Mouse (Mus musculus): Measurements from ENCODE around the gene Ccdc84.
"Not testable (repeated sequence)": the region's sequence is repeated elsewhere in the genome, so short reads cannot be mapped to it uniquely, and the experiment has no call there.

Ccdc84 gene

DNA sequence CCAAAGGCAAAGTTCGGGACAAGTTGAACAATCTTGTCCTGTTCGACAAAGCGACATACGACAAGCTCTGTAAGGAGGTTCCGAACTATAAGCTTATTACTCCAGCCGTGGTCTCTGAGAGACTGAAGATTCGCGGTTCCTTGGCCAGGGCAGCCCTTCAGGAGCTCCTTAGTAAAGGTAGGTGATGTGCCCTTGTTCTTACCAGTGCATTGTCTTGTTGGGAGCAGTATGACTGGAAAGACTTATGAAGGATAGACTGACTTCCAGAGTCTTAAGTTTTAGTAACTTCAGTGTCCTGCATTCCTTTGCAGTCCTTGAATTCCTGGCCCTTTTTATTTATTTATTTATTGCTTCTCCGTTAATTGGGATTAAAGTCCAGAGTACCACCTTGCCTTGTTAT lies 9.7 kb downstream of the Ccdc84 start:
- DNase-seq (ENCODE audit: low spot score), result not testable (repeated sequence)

DNA sequence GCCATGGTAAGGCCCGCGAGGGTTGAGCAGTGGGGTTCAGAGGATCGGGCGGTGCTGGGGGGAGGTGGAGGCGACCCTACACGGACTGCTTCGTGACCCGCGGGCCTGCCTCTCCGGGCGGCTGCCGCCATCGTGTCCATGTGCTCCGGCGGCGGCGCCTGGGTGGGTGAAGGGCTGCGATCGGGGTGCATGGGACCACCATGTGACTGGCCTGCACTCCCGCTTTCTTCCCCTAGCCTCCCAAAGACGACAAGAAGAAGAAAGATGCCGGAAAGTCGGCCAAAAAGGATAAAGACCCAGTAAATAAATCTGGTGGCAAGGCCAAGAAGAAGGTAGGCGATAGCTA lies 10.6 kb downstream of the Ccdc84 start:
- DNase-seq (ENCODE audit: low spot score), result no peak

DNA sequence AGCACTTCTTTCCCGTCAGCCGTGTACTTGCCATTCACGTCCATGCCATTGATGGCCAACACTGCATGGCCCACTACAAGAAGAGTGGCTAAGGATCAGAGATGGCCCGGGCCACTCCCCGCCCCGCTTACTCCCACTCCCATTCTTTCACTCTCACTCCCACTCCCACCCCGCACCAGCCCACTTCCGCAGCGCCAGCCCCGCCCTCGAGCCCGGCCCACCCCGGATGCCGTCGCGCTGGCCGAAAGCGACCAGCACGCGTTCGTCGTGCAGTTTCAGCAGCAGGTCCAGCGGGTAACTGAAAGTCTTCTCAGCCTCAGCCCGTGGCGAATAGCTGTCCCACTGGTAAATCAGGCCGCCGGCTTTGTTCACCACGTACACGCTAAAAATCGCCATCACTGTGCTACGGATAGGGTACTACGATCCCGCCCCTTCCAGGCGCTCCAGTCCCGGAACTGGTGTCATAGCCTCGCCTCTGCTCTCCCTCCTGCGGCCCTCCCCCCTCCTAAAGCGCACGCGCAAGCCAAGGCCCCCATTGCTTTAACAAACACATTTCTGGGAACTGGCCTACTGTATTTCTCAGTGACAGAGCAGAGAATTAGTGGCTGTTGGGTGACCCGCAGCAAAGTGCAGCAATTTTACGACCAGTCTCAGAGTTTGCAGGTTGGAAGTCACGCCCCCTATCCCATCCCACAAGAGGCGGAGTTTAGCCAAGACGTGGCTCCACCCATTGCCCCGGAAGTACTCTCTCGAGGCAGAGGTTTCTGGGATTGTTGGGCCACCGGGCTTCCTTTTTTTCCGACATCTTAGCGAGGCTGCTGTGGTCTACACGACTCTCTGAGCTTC lies 11.2 kb downstream of the Ccdc84 start, which contains the start of the genes Rps25 and Trappc4:
Rps25 (plus strand) TSS at position 234 of the 846 bp plus-strand sequence.
Trappc4 (minus strand) TSS at position 695 of the 846 bp plus-strand sequence.
- peak; percentile 91 for DNase-seq (ENCODE audit: low spot score)

DNA sequence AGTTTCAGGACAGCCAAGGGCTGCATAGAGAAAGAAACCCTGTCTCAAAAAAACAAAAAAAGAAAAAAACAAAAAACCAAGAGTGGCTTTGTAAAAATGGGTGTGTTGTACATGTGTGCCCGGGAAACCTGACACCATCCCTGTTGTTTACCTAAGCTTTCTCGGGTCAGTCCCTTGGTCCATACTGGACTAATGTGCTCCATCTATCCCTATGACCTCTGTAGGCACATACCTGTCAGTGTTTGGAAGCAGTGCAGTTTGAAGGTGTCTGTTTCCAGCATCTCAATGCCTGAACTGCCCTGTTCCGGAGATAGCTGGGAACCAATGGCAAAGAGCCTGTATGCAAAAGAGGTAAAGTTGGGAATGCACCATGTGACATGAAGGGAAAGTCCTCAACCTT lies 13.4 kb downstream of the Ccdc84 start:
- no peak for DNase-seq (ENCODE audit: low spot score)

DNA sequence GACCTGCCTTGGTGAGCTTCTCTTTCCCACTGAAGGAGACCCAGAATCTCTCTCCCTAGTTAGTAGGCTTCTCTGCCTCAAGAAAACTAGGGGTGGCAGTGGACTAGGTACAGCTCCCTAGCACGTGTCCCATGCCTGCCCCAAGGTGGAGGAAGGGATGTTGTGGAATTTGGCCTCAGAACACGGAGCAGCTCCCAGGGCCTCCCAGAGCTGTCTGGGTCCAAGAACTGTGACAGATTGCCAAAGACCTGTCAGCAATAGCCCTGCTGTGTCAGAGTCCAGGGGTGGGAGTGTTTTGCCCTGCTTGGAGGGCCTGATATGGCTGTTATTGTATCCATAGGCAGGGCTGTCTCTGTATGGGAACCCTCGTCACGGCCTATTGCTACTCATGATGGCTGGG lies 17.3 kb downstream of the Ccdc84 start:
- DNase-seq (ENCODE audit: low spot score), result no peak

DNA sequence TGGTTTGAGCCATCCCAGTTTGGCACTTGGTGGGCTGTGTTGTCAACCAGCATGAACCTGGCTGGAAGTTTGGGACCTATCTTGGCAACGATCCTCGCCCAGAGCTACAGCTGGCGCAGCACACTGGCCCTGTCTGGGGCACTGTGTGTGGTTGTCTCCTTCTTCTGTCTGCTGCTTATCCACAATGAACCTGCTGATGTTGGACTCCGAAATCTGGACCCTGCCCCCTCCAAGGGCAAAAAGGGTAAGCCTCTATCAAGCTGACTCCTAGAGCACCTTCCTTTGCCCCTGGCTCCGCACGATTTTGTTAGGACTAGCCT lies 18.6 kb downstream of the Ccdc84 start:
- no peak for DNase-seq (ENCODE audit: low spot score)

DNA sequence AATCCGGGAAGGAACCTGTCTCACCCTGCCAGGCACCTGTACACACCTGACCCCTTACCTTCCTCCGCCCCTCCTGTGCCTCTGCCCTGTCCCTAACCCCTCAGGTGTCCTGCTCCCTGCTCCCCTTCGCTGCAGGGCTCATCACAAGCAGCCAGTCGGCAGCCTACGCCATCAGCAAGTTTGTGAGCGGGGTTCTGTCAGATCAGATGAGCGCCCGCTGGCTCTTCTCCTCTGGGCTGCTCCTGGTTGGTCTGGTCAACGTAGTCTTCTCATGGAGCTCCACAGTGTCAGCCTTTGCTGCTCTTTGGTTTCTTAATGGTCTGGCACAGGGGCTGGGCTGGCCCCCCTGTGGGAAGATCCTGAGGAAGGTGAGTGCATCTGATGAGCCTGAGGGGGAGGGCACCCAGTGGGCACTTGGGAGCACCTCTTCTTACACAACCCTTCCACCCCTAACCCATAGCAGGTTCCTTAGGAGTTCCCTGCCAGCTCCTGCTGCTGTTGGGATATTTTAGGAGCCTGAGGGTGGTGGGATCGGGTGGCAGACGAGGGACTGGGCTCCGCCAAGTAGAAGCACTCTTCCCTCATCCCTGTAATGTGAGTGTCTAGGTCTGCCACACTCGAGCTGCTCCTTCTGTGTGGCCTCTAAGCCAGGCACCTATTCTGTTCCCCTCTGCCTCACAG lies 19.1 kb downstream of the Ccdc84 start:
- DNase-seq (ENCODE audit: low spot score), result no peak

DNA sequence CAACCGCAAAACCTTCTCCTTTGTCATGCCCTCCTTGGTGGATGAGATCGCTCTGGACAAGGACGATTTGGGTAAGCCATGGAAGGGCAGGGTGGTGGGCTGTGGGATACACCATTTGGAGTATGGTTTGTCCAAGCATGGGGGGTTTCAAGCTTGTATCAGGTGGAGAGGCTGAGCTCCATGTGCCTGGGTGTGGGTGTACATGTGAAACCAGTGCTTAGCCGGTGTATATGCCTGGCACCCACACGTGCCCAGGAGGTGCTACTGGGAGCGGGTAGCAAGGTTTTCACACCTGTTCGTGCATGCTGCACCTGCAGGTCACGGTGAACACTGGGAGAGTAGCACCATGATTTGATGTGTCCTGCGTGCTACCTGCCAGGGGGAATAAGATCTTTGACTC lies 19.8 kb downstream of the Ccdc84 start:
- DNase-seq (ENCODE audit: low spot score), result no peak

DNA sequence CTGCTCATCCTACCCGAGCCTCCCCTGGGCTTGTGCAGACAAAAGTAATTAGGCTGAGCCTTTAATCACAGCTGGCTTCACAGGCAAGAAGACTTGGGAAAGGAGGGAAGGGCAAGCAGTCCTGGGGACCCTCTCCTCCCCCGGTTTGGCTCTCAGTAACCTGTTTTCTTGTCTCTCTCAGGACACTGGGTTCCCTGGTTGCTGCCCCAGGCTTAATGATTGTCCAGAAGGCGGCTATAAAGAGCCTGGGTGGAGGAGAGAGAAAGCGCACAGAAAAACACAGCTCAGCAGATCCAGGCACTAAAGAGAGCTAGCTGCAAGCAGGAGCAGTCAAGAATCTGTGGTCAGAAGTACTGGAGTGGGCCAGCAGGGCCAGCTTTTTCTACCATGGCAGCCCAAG lies 20.3 kb downstream of the Ccdc84 start:
- DNase-seq (ENCODE audit: low spot score), result no peak

DNA sequence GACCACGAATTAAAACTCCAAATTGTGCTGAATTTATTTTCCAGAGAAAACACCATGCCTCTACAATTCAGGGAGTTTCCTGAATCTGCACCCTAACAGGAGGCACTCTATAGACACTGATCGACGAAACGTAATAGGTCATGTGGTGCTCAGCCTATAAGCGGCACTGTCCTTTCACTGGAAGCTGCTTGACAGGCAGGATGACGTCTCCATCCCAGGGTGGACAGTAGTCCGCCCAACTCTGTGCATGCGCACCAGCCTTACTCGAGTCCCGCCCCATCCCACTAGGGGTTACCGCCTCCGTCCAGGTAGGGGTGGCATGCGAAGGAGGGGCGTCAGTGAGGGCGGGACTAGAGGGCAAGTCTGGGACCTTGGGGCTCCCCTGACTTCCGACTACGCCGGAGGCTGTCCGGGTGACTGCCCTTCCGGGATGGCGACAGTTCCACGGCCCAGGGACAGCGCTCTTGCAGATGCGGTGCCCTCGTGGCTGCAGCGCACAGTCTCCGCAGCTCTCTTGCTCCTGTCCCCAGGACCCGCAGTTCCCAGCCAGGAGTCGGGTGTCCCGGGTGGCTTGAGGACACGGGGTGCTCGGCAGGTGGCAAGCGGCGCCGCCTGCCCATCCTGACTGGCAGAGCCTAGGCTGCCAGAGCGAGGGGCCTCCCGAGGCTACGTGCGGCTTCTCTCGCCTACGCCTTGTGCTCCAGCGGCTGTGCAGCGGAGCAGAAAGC lies 21.5 kb downstream of the Ccdc84 start, which contains the start of gene Slc37a4:
Slc37a4 (plus strand) TSS at position 169 of the 728 bp plus-strand sequence.
- DNase-seq (ENCODE audit: low spot score), result peak; percentile 93

DNA sequence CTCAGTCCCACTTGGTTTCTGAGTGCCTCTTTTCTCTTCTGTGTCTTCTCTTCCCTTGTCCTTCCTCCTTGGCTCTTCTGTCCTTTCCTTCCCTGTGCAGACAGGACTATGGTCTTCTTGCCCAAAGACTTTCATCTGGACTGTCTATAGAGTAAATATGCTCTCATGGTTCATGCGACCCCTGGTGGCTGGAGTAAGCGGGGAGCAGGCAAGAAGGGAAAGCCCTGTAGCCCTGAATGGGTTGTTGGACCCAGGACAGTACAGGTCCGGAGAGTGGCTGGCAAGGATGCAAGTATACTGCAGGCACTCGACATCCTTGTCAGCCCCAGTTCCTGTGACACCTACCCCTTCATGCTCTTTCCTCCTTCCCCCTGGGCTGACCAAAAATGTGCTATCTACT lies 26.9 kb downstream of the Ccdc84 start:
- DNase-seq (ENCODE audit: low spot score), result peak; percentile 53

DNA sequence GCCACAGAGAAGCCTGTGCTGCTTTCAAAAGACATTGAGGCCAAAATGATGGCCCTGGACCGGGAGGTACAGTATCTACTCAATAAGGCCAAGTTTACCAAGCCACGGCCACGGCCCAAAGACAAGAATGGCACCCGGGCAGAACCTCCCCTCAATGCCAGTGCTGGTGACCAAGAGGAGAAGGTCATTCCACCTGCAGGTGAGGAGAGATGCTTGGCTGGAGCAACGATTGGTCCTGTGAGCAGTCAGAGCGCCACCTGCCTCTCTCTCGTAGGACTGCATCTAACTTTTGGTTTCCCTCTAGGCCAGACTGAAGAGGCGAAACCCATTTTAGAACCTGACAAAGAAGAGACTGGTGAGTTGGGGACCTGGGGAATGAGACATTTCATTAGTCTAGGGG lies 29.1 kb downstream of the Ccdc84 start:
- peak; percentile 50 for DNase-seq (ENCODE audit: low spot score)

DNA sequence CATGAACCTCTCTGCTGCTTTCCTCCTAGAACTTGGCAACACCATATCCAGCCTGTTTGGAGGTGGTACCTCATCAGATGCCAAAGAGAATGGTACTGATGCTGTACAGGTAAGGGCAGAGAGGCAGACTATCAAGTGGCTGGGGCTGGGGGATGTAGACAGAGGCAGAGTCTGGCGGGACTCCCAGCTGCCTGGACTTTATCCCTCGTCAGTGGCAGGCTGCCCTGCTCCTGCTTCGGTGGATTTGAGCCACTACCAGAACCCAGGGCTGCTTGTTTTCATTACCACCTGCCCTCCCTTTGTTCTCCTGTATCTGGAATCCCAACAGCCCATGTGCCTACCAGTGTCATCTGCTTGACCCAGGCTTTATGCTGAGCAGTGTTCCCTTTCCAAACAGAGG lies 31.1 kb downstream of the Ccdc84 start:
- no peak for DNase-seq (ENCODE audit: low spot score)

DNA sequence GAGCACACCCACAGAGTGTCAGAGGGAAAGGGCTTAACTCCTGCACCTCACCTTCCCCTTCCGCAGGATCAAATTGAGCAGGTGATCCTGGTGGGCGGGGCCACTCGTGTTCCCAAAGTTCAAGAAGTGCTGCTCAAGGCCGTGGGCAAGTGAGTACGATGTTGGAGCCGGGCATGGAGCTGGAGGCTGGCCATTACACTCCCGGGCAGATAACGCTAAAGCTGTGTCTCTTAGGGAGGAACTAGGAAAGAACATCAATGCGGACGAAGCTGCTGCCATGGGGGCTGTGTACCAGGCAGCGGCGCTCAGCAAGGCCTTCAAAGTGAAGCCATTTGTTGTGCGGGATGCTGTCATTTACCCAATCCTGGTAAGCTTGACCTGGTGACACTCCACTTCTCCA lies 33.8 kb downstream of the Ccdc84 start:
- no peak for DNase-seq (ENCODE audit: low spot score)

DNA sequence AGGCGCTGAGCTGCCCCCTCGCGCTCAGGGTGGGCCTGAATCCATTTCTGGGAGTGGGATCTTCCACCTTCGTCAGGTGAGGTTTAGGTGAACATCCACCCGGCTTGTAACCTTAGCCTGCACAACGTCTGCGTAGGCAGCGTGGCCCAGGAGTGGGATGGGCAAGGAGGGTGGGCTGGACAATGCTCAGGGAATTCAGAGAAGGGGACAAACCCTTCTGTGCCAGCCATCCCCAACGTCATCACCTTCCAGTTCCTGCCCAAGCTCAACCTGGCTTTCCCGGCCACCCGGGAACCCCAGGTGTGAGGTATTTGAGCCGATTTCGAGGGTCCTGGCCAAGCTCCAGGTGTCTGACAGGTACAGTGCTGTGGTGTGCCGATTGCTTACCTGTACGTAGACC lies 38.5 kb downstream of the Ccdc84 start:
- DNase-seq (ENCODE audit: low spot score), result no peak

DNA sequence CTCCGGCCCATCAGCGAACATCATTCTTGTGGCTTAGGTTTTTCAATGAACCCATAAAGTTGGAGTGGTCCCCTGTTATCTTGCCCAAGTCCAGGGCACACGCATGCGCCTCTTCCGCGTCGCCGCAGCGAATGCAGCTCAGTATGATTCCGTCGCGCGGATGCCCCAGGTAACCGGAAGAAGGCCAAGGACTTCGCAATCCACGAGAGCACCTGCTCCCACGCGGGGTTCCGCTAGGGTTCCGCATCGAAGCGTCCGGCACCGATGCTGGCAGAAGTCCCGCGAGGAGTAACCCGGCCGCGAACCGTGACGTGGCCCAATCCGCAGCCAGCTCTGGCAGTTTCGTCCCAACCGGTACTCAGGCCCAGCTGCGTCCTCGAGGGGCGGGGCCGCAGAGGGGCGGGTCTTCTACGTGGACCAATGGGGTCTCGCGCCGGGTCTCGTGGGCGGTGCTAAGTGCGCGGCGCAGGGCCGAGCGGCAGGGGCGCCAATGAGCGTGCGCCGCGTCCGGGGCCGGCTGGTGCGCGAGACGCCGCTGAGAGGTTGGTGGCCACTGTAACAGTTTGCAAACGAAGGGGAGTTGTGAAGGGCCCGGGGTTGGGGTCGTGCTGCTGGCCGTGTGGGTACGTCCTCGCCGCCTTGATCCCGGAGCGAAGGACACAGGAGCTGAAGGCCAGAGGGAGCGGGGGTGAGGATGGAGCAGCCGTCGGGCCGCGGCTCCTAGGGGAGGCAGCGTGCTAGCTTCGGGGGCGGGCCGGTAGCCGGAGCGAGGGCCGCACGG lies 39.1 kb downstream of the Ccdc84 start, which contains the start of gene Hyou1:
Hyou1 (plus strand) TSS at position 437 of the 781 bp plus-strand sequence.
- DNase-seq (ENCODE audit: low spot score), result peak; percentile 100

DNA sequence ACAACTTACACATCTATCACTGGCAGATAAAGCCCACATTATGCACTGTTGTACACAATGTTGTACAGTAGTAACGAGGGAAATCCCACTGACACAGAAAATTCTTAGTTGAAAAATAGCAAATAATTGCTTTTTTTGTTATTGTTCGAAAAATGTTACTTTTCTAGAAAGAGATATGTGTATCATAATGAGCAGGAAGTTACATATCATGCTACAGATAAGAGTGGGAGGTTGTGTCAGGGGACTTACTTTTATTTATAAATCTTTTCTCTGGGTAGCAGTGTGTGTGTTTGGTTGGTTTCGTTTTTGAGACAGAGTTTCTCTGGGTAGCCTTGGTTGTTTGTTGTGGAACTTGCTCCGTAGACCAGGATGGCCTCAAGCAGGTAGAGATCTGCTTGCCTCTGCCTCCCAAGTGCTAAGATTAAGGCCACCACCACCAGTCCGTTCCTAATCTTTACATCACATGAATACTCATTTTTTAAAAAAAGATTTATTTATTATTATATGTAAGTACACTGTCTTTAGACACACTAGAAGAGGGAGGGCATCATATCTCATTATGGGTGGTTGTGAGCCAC lies 40.1 kb downstream of the Ccdc84 start:
- peak; percentile 23 for DNase-seq (ENCODE audit: low spot score)

DNA sequence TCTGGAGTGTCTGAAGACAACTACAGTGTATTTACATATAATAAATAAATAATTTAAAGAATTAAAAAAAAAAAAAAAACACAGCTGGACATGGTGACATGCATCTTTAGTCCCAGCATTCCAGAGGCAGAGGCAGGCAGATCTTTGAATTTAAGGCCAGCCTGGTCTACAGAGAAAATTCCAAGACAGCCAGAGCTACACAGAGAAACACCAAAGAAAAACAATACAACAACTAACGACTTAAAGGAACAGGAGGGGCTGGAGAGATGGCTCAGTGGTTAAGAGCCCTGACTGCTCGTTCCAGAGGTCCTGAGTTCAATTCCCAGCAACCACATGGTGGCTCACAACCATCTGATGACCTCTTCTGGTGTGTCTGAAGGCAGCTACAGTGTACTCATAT lies 41.0 kb downstream of the Ccdc84 start:
- not testable (repeated sequence) for DNase-seq (ENCODE audit: low spot score)

DNA sequence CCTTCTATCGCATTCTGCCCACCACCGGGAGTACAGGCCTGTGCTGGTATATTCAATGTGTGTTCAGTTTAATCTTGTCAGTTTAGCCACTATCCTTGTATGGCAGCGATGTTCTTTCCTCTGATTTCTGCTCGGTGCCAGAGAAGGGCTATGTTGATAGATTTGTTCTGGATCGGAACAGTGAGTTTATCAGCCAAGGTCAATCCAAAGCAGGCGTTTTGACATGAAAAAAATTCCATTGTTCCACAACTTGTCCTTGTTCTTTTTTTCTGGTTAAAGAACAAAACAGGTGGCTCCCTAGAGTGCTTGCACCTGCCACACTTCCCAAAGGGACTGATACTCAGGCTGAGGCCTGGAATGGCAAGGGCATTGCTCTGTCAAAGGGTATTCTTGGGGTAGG lies 42.2 kb downstream of the Ccdc84 start:
- no peak for DNase-seq (ENCODE audit: low spot score)

DNA sequence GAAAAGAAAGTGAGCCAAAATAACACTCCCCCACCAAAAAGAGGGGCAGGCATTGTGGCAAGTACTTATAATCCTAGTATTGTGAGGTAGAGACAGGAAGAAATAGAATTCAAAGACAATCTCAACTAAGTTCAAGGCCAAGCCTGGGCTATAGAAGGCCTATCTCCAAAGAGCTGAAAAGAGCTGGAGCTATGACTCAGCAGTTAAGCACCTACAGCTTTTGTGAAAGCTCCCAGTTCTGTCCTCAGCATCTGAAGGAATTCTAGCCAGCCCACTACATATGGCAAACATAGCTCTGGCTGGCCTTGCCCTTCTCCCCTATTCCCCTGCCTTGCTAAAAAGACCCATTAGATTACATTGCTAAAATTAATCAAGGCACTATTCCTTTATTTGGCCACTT lies 45.0 kb downstream of the Ccdc84 start:
- no peak for DNase-seq (ENCODE audit: low spot score)

DNA sequence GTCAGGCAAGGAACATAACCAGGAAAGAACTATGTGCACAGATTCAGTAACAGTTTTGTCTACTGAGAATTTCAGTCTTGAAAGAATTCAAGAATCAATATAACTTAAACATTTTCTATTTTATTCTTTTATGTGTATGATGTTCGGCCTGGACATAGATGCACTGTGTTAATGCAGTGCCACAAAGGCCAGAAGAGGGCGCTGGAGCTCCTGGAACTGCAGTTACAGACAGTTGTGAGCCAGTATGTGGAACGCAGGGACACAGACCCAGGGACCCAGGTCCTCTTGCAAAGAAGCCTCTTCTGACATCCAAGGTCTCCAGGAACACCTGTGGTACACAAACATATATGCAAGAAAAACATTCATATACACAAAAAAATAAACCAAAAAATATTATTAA lies 53.9 kb downstream of the Ccdc84 start:
- DNase-seq (ENCODE audit: low spot score), result peak; percentile 31

DNA sequence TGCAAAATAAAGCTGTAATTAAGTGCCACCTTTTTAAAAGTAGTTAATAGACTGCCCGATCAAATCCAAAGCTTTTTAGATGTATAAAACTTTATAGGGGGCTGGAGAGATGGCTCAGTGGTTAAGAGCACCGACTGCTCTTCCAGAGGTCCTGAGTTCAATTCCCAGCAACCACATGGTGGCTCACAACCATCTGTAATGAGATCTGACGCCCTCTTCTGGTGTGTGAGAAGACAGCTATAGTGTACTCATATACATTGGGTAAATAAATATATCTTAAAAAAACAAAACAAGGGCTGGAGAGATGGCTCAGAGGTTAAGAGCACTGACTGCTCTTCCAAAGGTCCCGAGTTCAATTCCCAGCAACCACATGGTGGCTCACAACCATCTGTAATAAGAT lies 56.4 kb downstream of the Ccdc84 start:
- DNase-seq (ENCODE audit: low spot score), result not testable (repeated sequence)
